Mouse (Mus musculus): ENCODE measurements around the gene Dapk2. TPM values are rescaled to one million over a fixed set of nuclear protein-coding genes. Genes with fewer than 3 reads are reported as not detected.

Gene Dapk2
- polyA plus RNA-seq, 2 experiments = 11.7 to 25.2 TPM

DNA sequence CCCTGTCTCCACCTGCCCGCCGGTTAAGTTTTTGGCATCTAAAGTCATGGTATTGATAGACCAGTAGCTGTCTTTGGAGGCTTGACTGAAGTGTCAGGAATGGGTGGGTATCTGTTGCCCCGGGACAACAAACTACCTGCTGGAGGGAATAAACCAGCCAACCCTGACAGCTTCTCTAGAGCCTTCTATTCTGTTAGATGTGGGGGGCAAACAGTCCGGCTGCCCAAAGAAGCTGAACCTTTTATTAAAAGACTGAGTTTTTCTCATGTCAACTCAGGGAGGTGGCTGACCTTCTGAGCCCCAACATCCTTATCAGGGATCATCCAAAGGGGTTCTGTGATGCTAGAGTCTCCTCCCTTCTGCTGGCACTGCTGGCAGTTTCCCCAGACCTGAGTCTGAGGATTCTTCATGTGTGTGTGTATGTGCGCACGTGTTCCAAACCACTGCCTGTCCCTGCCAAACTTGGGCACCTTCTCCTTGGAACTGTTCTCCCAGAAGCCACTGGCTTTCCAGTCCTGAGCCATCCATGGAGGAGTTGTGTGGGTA, 935 bp downstream of the Dapk2 start:
- WGBS (ENCODE audit: insufficient replicate concordance) = 65% methylated on average over 6 of the region's 6 CpGs
- Histone ChIP-seq H3K9ac (replicated peaks) (peak overlapping the region; percentile 79), H3K36me3 (replicated peaks; ENCODE audit: control insufficient read depth, insufficient read depth, low read depth) (no peaks in the 10 kb centered on the region), H3K4me1 (replicated peaks; ENCODE audit: control insufficient read depth in 2 of 2, insufficient read depth in 2 of 2, low read length in 1 of 2) (peaks cover 16 to 27% of the 10 kb centered on the region in 2 experiments), H3K9me3 (ENCODE audit: control insufficient read depth, low read length) (no peaks in the 10 kb centered on the region), H3K4me2 (ENCODE audit: low read depth) (peak overlapping the region; percentile 75), H3K27me3 (ENCODE audit: control insufficient read depth, insufficient read depth, low read length) (no peaks in the 10 kb centered on the region; the same call in 1 of the 2 replicates), H3K4me3 (ENCODE audit: insufficient read depth in 1 of 2, low read depth in 2 of 2, low read length in 2 of 2) (peak overlapping the region; percentile 64 to 80), H3K27ac (peak overlapping the region; percentile 25)
- ATAC-seq (ENCODE audit: insufficient read depth) (peak; percentile 57; the same call in 1 of the 2 replicates), DNase-seq (ENCODE audit: low read depth in 3 of 3, low spot score in 3 of 3) (peak in 1 of 3 experiments; percentile 52)
- TF ChIP-seq CTCF (IDR thresholded peaks at IDR 0.05; ENCODE audit: low read depth) (no peak), EP300 (IDR thresholded peaks at IDR 0.05; ENCODE audit: low read depth) (no peak)

GRCm38 (mm10) chr9:66160155-66160554, 2.1 kb downstream of the Dapk2 start:
- Histone ChIP-seq H3K9me3 (ENCODE audit: control insufficient read depth, low read length) (no peaks in the 10 kb centered on the region), H3K4me2 (ENCODE audit: low read depth) (peak overlapping the region; percentile 75), H3K27ac (no peak overlapping the region), H3K36me3 (replicated peaks; ENCODE audit: control insufficient read depth, insufficient read depth, low read depth) (no peaks in the 10 kb centered on the region), H3K27me3 (ENCODE audit: control insufficient read depth, insufficient read depth, low read length) (no peaks in the 10 kb centered on the region; the same call in 1 of the 2 replicates), H3K4me1 (replicated peaks; ENCODE audit: control insufficient read depth in 2 of 2, insufficient read depth in 2 of 2, low read length in 1 of 2) (peaks cover 16 to 27% of the 10 kb centered on the region in 2 experiments), H3K4me3 (ENCODE audit: insufficient read depth in 1 of 2, low read depth in 2 of 2, low read length in 2 of 2) (peak overlapping the region in 1 of 2 experiments; percentile 64; a peak in 2 of 4 replicates), H3K9ac (replicated peaks) (no peak overlapping the region)
- 86% methylated on average over 2 of the region's 2 CpGs for WGBS (ENCODE audit: insufficient replicate concordance)
- ATAC-seq (ENCODE audit: insufficient read depth) (no peak), DNase-seq (ENCODE audit: low read depth in 3 of 3, low spot score in 3 of 3) (no peak)
- TF ChIP-seq EP300 (IDR thresholded peaks at IDR 0.05; ENCODE audit: low read depth) (no peak), CTCF (IDR thresholded peaks at IDR 0.05; ENCODE audit: low read depth) (peak; percentile 61)

GRCm38 (mm10) chr9:66162995-66163394, 5.0 kb downstream of the Dapk2 start:
- no peak overlapping the region for H3K4me2 ChIP-seq (ENCODE audit: low read depth)
- DNase-seq (ENCODE audit: low read depth in 3 of 3, low spot score in 3 of 3) (no peak), ATAC-seq (ENCODE audit: insufficient read depth) (no peak)
- H3K27ac ChIP-seq = no peak overlapping the region
- H3K27me3 ChIP-seq (ENCODE audit: control insufficient read depth, insufficient read depth, low read length) = no peaks in the 10 kb centered on the region
- peaks cover 18 to 32% of the 10 kb centered on the region in 2 experiments for H3K4me1 ChIP-seq (replicated peaks; ENCODE audit: control insufficient read depth in 2 of 2, insufficient read depth in 2 of 2, low read length in 1 of 2)
- WGBS (ENCODE audit: insufficient replicate concordance) = 73% methylated on average over 9 of the region's 9 CpGs
- no peak overlapping the region for H3K9ac ChIP-seq (replicated peaks)
- peaks cover 4% of the 10 kb centered on the region for H3K36me3 ChIP-seq (replicated peaks; ENCODE audit: control insufficient read depth, insufficient read depth, low read depth)
- H3K4me3 ChIP-seq (ENCODE audit: insufficient read depth in 1 of 2, low read depth in 2 of 2, low read length in 2 of 2) = no peak overlapping the region
- H3K9me3 ChIP-seq (ENCODE audit: control insufficient read depth, low read length) = no peaks in the 10 kb centered on the region
- TF ChIP-seq EP300 (IDR thresholded peaks at IDR 0.05; ENCODE audit: low read depth) = no peak
- TF ChIP-seq CTCF (IDR thresholded peaks at IDR 0.05; ENCODE audit: low read depth) = peak; percentile 57

GRCm38 (mm10) chr9:66167222-66167621, 9.2 kb downstream of the Dapk2 start:
- Histone ChIP-seq H3K27me3 (ENCODE audit: control insufficient read depth, insufficient read depth, low read length) (no peaks in the 10 kb centered on the region), H3K27ac (no peak overlapping the region), H3K36me3 (replicated peaks; ENCODE audit: control insufficient read depth, insufficient read depth, low read depth) (peaks cover 4% of the 10 kb centered on the region), H3K9ac (replicated peaks) (no peak overlapping the region), H3K4me1 (replicated peaks; ENCODE audit: control insufficient read depth in 2 of 2, insufficient read depth in 2 of 2, low read length in 1 of 2) (peaks cover 10 to 19% of the 10 kb centered on the region in 2 experiments), H3K4me3 (ENCODE audit: insufficient read depth in 1 of 2, low read depth in 2 of 2, low read length in 2 of 2) (no peak overlapping the region), H3K9me3 (ENCODE audit: control insufficient read depth, low read length) (no peaks in the 10 kb centered on the region), H3K4me2 (ENCODE audit: low read depth) (no peak overlapping the region)
- TF ChIP-seq CTCF (IDR thresholded peaks at IDR 0.05; ENCODE audit: low read depth) (no peak), EP300 (IDR thresholded peaks at IDR 0.05; ENCODE audit: low read depth) (no peak)
- WGBS (ENCODE audit: insufficient replicate concordance) = 81% methylated on average over 5 of the region's 5 CpGs
- no peak for DNase-seq (ENCODE audit: low read depth in 3 of 3, low spot score in 3 of 3)
- no peak for ATAC-seq (ENCODE audit: insufficient read depth)

- no peak overlapping the region for H3K4me2 ChIP-seq (ENCODE audit: low read depth)
- H3K9me3 ChIP-seq (ENCODE audit: control insufficient read depth, low read length) = no peaks in the 10 kb centered on the region
- TF ChIP-seq CTCF (IDR thresholded peaks at IDR 0.05; ENCODE audit: low read depth) = no peak
- no peak for TF ChIP-seq EP300 (IDR thresholded peaks at IDR 0.05; ENCODE audit: low read depth)
- H3K4me1 ChIP-seq (replicated peaks; ENCODE audit: control insufficient read depth in 2 of 2, insufficient read depth in 2 of 2, low read length in 1 of 2) = peaks cover 10 to 17% of the 10 kb centered on the region in 2 experiments
- no peak overlapping the region for H3K4me3 ChIP-seq (ENCODE audit: insufficient read depth in 1 of 2, low read depth in 2 of 2, low read length in 2 of 2)
- H3K27me3 ChIP-seq (ENCODE audit: control insufficient read depth, insufficient read depth, low read length) = no peaks in the 10 kb centered on the region
- H3K9ac ChIP-seq (replicated peaks) = 0 out of 2 replicates have a peak overlapping the region, but pooled peaks have one; percentile 5
- DNase-seq (ENCODE audit: low read depth in 3 of 3, low spot score in 3 of 3) (no peak), ATAC-seq (ENCODE audit: insufficient read depth) (peak; percentile 60; the same call in 1 of the 2 replicates)
- H3K27ac ChIP-seq = peak overlapping the region; percentile 46
- WGBS (ENCODE audit: insufficient replicate concordance) = 10% methylated on average over 1 of the region's 1 CpGs
- H3K36me3 ChIP-seq (replicated peaks; ENCODE audit: control insufficient read depth, insufficient read depth, low read depth) = peaks cover 4% of the 10 kb centered on the region
These were observed 10.2 kb downstream of the Dapk2 start for GRCm38 (mm10) chr9:66168233-66168632.

Measured in liver, embryonic 14.5 days (tissue).